Mouse (Mus musculus) C2C12 (cell line): ENCODE data around the gene Odf2.

Experiments
- CTCF ChIP-seq: IDR thresholded peaks from one replicate; pipeline ENCODE4 v1.5.1; 2011; ENCODE audit not compliant: control insufficient read depth, insufficient read depth, insufficient read length
- FOSL1 ChIP-seq: IDR thresholded peaks from one replicate; pipeline ENCODE4 v1.8.0; 2011; ENCODE audit warnings: mild to moderate bottlenecking, low read length; ENCODE audit not compliant: poor library complexity, insufficient read depth, severe bottlenecking
- MAX ChIP-seq: IDR thresholded peaks from one replicate; pipeline ENCODE4 v1.6.1; 2011; ENCODE audit warnings: mild to moderate bottlenecking, control low read depth
- MYOD1 ChIP-seq: IDR thresholded peaks from one replicate; pipeline ENCODE4 v1.6.1; 2011; ENCODE audit warnings: low read depth; ENCODE audit not compliant: control insufficient read depth, insufficient read length
- MYOG ChIP-seq: IDR thresholded peaks from one replicate; pipeline ENCODE4 v1.6.1; 2011; ENCODE audit not compliant: control insufficient read depth, insufficient read length; ENCODE audit errors: extremely low read depth

GRCm38 (mm10) chr2:29964354-29965249, 75.6 kb downstream of the Odf2 start:
- TF ChIP-seq CTCF: no peak
- TF ChIP-seq FOSL1: no peak
- TF ChIP-seq MYOG: no peak
- TF ChIP-seq MAX: no peak
- no peak for TF ChIP-seq MYOD1
